Mouse (Mus musculus) limb, embryonic 13.5 days (tissue): Measurements from ENCODE around the gene Ankrd40. TPM values are rescaled to one million over a fixed set of nuclear protein-coding genes. Genes with fewer than 3 reads are reported as not detected.

Source experiments
- ATAC-seq: fragments of 200-750 bp; cut with Nextera tagmentation; 2 replicates; pipeline ENCODE4 v1.8.0; 2017; ENCODE audit warnings: low read depth, moderate number of reproducible peaks, moderate TSS enrichment; ENCODE audit not compliant: low FRiP score
- H3K27ac ChIP-seq: fragments of 300-500 bp; sonication (generic); 2 replicates; pipeline ENCODE4 v1.5.1; 2015; ENCODE audit warnings: inconsistent platforms, mild to moderate bottlenecking, moderate library complexity
- H3K27me3 ChIP-seq: fragments of 300-500 bp; sonication (generic); 2 replicates; pipeline ENCODE4 v1.6.1; 2015; ENCODE audit warnings: mild to moderate bottlenecking, inconsistent platforms
- H3K36me3 ChIP-seq: fragments of 300-500 bp; sonication (generic); 2 replicates; pipeline ENCODE4 v1.6.1; 2015; ENCODE audit warnings: inconsistent platforms, mild to moderate bottlenecking, moderate library complexity
- H3K4me1 ChIP-seq: fragments of 300-500 bp; sonication (generic); 2 replicates; pipeline ENCODE4 v1.6.1; 2015; ENCODE audit warnings: inconsistent platforms
- H3K4me2 ChIP-seq: fragments of 300-500 bp; sonication (generic); replicated peaks from 2 replicates; pipeline ENCODE4 v1.6.1; 2015; ENCODE audit warnings: inconsistent platforms, mild to moderate bottlenecking, moderate library complexity
- H3K4me3 ChIP-seq: fragments of 300-500 bp; sonication (generic); 2 replicates; pipeline ENCODE4 v1.5.1; 2015; ENCODE audit warnings: moderate library complexity, mild to moderate bottlenecking, inconsistent platforms
- H3K9ac ChIP-seq: fragments of 300-500 bp; sonication (generic); 2 replicates; pipeline ENCODE4 v1.6.1; 2015; ENCODE audit warnings: mild to moderate bottlenecking, inconsistent platforms
- H3K9me3 ChIP-seq: fragments of 300-500 bp; sonication (generic); 2 replicates; pipeline ENCODE4 v1.6.1; 2016; ENCODE audit warnings: inconsistent platforms
- WGBS: fragments of 180-500 bp; shearing (Covaris S2); methylation state at CpG from one replicate; pipeline ENCODE4 v1.1.7; 2015; 5-methylcytosine and 5-hydroxymethylcytosine counted together
- polyA plus RNA-seq: library from polyadenylated mRNA; unstranded; fragments of >200 nt; fragmentation: Nextera tagmentation; extraction: Ambion mirVana; gene quantifications from 2 replicates; pipeline ENCODE4 v1.2.1, GENCODE M21; 2015

The Ankrd40 gene
- polyA plus RNA-seq, 1 experiment from 2014 or later = 17.0 TPM

DNA sequence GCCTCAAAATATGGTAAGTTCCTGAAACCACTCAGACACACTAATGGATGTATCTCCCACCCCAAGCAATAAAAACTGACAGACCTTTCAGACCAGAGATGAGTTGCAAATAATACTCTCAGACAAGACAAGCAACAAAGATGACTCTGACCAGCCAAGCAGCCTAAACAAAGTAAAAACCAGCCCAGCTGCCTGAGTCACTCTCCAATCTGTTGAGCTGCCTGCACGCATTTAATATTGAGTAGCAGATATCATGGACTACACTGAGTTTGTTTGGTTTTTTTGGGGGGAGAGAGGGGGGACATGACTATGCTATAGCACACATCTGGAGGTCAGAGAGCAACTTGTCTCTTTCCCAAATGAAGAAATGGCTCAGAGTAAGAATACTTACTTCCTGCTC is 12.5 kb upstream of the Ankrd40 start:
- H3K36me3 ChIP-seq = peaks cover 13% of the 10 kb centered on the region
- H3K4me2 ChIP-seq = no peak overlapping the region
- WGBS = 74% methylated on average over 1 of the region's 1 CpGs
- H3K4me1 ChIP-seq = peaks cover 49% of the 10 kb centered on the region
- no peak for ATAC-seq
- H3K4me3 ChIP-seq = no peak overlapping the region
- no peaks in the 10 kb centered on the region for H3K27me3 ChIP-seq
- H3K27ac ChIP-seq = no peak overlapping the region; the same call in 1 of the 2 replicates
- H3K9me3 ChIP-seq = no peaks in the 10 kb centered on the region
- H3K9ac ChIP-seq = no peak overlapping the region

DNA sequence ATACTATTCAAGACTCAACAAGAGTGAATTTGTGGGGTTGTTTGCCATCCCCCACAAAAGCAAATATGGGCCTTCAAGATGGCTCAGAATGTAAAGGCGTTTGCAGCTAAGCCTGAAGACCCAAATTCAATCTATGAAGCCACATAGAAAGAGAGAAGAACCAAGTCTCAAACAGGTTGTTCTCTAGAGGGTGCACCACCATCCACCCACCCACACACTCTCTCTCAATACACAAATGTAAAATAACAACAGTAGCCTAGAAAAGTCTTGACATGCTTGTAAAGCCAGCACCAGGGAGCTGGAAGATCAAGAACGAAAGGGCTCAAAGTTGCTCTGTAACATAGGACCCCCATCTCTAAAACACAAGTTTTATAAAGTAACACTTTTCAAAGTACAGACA is 11.3 kb upstream of the Ankrd40 start:
- Histone ChIP-seq H3K36me3 (peaks cover 13% of the 10 kb centered on the region), H3K4me2 (no peak overlapping the region), H3K4me3 (no peak overlapping the region), H3K9ac (no peak overlapping the region), H3K27ac (no peak overlapping the region), H3K27me3 (no peaks in the 10 kb centered on the region), H3K4me1 (peaks cover 52% of the 10 kb centered on the region), H3K9me3 (no peaks in the 10 kb centered on the region)
- ATAC-seq = no peak
- WGBS = 76% methylated on average over 2 of the region's 2 CpGs

- Histone ChIP-seq H3K36me3 (peaks cover 13% of the 10 kb centered on the region), H3K4me2 (no peak overlapping the region), H3K9me3 (no peaks in the 10 kb centered on the region), H3K4me1 (peaks cover 52% of the 10 kb centered on the region), H3K4me3 (no peak overlapping the region), H3K27me3 (no peaks in the 10 kb centered on the region), H3K9ac (no peak overlapping the region), H3K27ac (no peak overlapping the region)
- WGBS = 77% methylated on average over 1 of the region's 1 CpGs
- no peak for ATAC-seq
Measured at GRCm38 (mm10) chr11:94317014-94317413, 10.8 kb upstream of the Ankrd40 start.

- Histone ChIP-seq H3K4me3 (no peak overlapping the region), H3K27ac (no peak overlapping the region), H3K4me1 (peaks cover 56% of the 10 kb centered on the region), H3K9ac (no peak overlapping the region), H3K36me3 (peaks cover 13% of the 10 kb centered on the region), H3K9me3 (no peaks in the 10 kb centered on the region), H3K27me3 (no peaks in the 10 kb centered on the region), H3K4me2 (no peak overlapping the region)
- WGBS = 51% methylated on average over 4 of the region's 4 CpGs
- ATAC-seq = no peak
Measured at GRCm38 (mm10) chr11:94317515-94317914, 10.3 kb upstream of the Ankrd40 start.

GRCm38 (mm10) chr11:94318056-94318455 is 9.7 kb upstream of the Ankrd40 start:
- WGBS = 94% methylated on average over 5 of the region's 5 CpGs
- Histone ChIP-seq H3K36me3 (peaks cover 12% of the 10 kb centered on the region), H3K4me1 (peaks cover 59% of the 10 kb centered on the region), H3K9me3 (no peaks in the 10 kb centered on the region), H3K27ac (no peak overlapping the region), H3K9ac (no peak overlapping the region), H3K4me2 (no peak overlapping the region), H3K27me3 (no peaks in the 10 kb centered on the region), H3K4me3 (no peak overlapping the region)
- no peak for ATAC-seq

DNA sequence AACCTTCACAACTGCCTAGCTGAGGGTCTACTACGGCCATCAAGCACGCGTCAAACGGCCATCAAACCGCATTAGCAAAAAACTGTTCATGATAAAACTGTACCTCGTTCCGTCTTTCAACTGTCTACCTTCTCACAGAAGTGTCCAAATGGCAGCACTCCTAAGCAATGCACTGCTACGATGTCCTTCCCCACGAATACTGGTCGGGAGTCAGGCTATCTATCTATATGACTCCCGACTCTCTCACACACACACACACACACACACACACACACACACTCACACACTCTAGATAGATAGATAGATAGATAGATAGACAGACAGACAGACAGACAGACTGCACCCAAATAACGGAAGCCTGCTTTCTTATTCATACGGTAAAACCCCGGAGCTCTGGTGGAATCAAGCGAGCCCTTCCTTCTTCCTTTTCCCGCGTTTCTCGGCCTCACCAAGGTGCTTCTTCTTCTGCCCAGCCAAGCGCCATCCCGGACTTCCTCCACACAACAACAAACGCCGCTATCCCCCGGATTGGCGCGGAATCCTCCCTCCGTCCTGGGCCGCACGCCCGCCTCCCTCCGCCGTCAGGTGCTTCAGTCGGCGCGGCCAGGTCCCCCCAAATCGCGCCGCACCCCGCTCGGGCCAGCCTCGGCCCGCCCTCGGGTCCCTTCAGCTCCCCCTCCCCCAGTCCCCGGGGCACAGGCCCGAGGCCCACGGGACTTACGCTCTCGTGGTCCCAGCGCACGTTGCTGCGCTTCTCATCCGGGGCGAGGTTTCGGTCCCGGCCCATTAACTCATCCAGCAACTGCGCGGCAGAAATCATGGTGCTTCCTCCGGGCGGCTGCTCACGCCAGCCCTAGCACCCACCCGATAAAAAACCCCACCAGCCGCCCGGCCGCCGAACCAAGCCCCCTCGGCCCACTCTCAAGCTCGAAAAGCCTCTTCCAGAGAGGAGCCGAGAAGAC is 6.6 kb upstream of the Ankrd40 start:
- Histone ChIP-seq H3K36me3 (peaks cover 9% of the 10 kb centered on the region), H3K4me2 (peak overlapping the region; percentile 67), H3K9ac (peak overlapping the region; percentile 99), H3K4me3 (peak overlapping the region; percentile 98), H3K27ac (peak overlapping the region; percentile 98), H3K4me1 (peaks cover 38% of the 10 kb centered on the region), H3K27me3 (no peaks in the 10 kb centered on the region), H3K9me3 (no peaks in the 10 kb centered on the region)
- whole genome bisulfite sequencing = under 1% methylated on average over 67 of the region's 67 CpGs
- ATAC-seq = peak; percentile 63

GRCm38 (mm10) chr11:94321931-94322400 is 5.8 kb upstream of the Ankrd40 start, which contains the start of gene Luc7l3:
Luc7l3 (minus strand) TSS chr11:94321988.
- H3K4me3 ChIP-seq = peak within 1 kb of the TSS; percentile 98
- peaks cover 36% of the 10 kb centered on the region for H3K4me1 ChIP-seq
- peak within 1 kb of the TSS; percentile 67 for H3K4me2 ChIP-seq
- ATAC-seq = peak; percentile 97
- no peaks in the 10 kb centered on the region for H3K27me3 ChIP-seq
- peaks cover 9% of the 10 kb centered on the region for H3K36me3 ChIP-seq
- H3K27ac ChIP-seq = peak within 1 kb of the TSS; percentile 98
- peak within 1 kb of the TSS; percentile 99 for H3K9ac ChIP-seq
- WGBS = under 1% methylated on average over 36 of the region's 36 CpGs
- H3K9me3 ChIP-seq = no peaks in the 10 kb centered on the region

- peaks cover 9% of the 10 kb centered on the region for H3K36me3 ChIP-seq
- peak overlapping the region; percentile 99 for H3K9ac ChIP-seq
- 42% methylated on average over 5 of the region's 5 CpGs for WGBS
- H3K9me3 ChIP-seq = no peaks in the 10 kb centered on the region
- H3K4me1 ChIP-seq = peaks cover 32% of the 10 kb centered on the region
- peak overlapping the region; percentile 98 for H3K27ac ChIP-seq
- H3K4me2 ChIP-seq = peak overlapping the region; percentile 67
- ATAC-seq = no peak
- H3K27me3 ChIP-seq = no peaks in the 10 kb centered on the region
- peak overlapping the region; percentile 98 for H3K4me3 ChIP-seq
Measured at GRCm38 (mm10) chr11:94322636-94323035, 5.2 kb upstream of the Ankrd40 start.

GRCm38 (mm10) chr11:94323271-94323925 is 4.4 kb upstream of the Ankrd40 start:
- Histone ChIP-seq H3K4me2 (no peak overlapping the region), H3K4me3 (no peak overlapping the region), H3K36me3 (peaks cover 6% of the 10 kb centered on the region; the same call in 1 of the 2 replicates), H3K4me1 (peaks cover 24% of the 10 kb centered on the region), H3K27me3 (no peaks in the 10 kb centered on the region), H3K9me3 (no peaks in the 10 kb centered on the region), H3K9ac (no peak overlapping the region), H3K27ac (no peak overlapping the region)
- ATAC-seq = no peak
- 85% methylated on average over 5 of the region's 5 CpGs for WGBS

- Histone ChIP-seq H3K4me2 (no peak overlapping the region), H3K4me3 (no peak overlapping the region), H3K4me1 (peaks cover 33% of the 10 kb centered on the region), H3K9me3 (no peaks in the 10 kb centered on the region), H3K27me3 (no peaks in the 10 kb centered on the region), H3K27ac (no peak overlapping the region), H3K36me3 (no peaks in the 10 kb centered on the region), H3K9ac (no peak overlapping the region)
- 90% methylated on average over 5 of the region's 5 CpGs for WGBS
- ATAC-seq = no peak
Measured at GRCm38 (mm10) chr11:94324618-94325017, 3.2 kb upstream of the Ankrd40 start.

- H3K4me2 ChIP-seq = peak overlapping the region; percentile 70
- no peaks in the 10 kb centered on the region for H3K9me3 ChIP-seq
- peaks cover 35% of the 10 kb centered on the region for H3K4me1 ChIP-seq
- no peaks in the 10 kb centered on the region for H3K27me3 ChIP-seq
- H3K9ac ChIP-seq = peak overlapping the region; percentile 39; the same call in 1 of the 2 replicates
- peak overlapping the region; percentile 67 for H3K27ac ChIP-seq
- ATAC-seq = no peak
- H3K36me3 ChIP-seq = peaks cover 3% of the 10 kb centered on the region; the same call in 1 of the 2 replicates
- 7% methylated on average over 10 of the region's 10 CpGs for WGBS
- peak overlapping the region; percentile 77 for H3K4me3 ChIP-seq
Measured at GRCm38 (mm10) chr11:94326961-94327411, 815 bp upstream of the Ankrd40 start.

GRCm38 (mm10) chr11:94328644-94329025 is 834 bp downstream of the Ankrd40 start:
- peak overlapping the region; percentile 70 for H3K4me2 ChIP-seq
- no peak for ATAC-seq
- H3K4me3 ChIP-seq = peak overlapping the region; percentile 77
- no peaks in the 10 kb centered on the region for H3K27me3 ChIP-seq
- peak overlapping the region; percentile 98 for H3K27ac ChIP-seq
- H3K4me1 ChIP-seq = peaks cover 27% of the 10 kb centered on the region
- peak overlapping the region; percentile 93 for H3K9ac ChIP-seq
- H3K9me3 ChIP-seq = no peaks in the 10 kb centered on the region
- WGBS = 2% methylated on average over 10 of the region's 10 CpGs
- H3K36me3 ChIP-seq = peaks cover 4% of the 10 kb centered on the region; the same call in 1 of the 2 replicates
